Mouse (Mus musculus) midbrain, embryonic 14.5 days (tissue): ENCODE measurements at regions not wholly inside any gene's neighbourhood (a gene's known extent, or its start where the extent isn't known, plus 50 kb on each side); places are given as distances from the start of the nearest gene placed in this dataset.

Experiments
- ATAC-seq: fragments of 200-750 bp; cut with Nextera tagmentation; 2 replicates; pipeline ENCODE4 v1.8.0; 2017; ENCODE audit warnings: moderate number of reproducible peaks, moderate library complexity; ENCODE audit not compliant: low FRiP score, low TSS enrichment
- DNase-seq: peaks from one replicate; pipeline ENCODE4 v3.0.0-alpha.2; 2015
- H3K27ac ChIP-seq: fragments of 300-500 bp; sonication (generic); replicated peaks from 2 replicates; pipeline ENCODE4 v1.5.1; 2014; ENCODE audit warnings: mild to moderate bottlenecking, low read depth, low read length, moderate library complexity
- H3K27me3 ChIP-seq: fragments of 300-500 bp; sonication (generic); 2 replicates; pipeline ENCODE4 v1.6.1; 2014; ENCODE audit warnings: low read length, control low read depth, mixed read lengths; ENCODE audit not compliant: control insufficient read depth, insufficient read depth
- H3K36me3 ChIP-seq: fragments of 300-500 bp; sonication (generic); 2 replicates; pipeline ENCODE4 v1.6.1; 2014; ENCODE audit warnings: low read length, control low read depth; ENCODE audit not compliant: control insufficient read depth, insufficient read depth
- H3K4me1 ChIP-seq: fragments of 300-500 bp; sonication (generic); 2 replicates; pipeline ENCODE4 v1.6.1; 2014; ENCODE audit warnings: mild to moderate bottlenecking, antibody characterized with exemption, low read length, control low read depth; ENCODE audit not compliant: control insufficient read depth, insufficient read depth
- H3K4me2 ChIP-seq: fragments of 300-500 bp; sonication (generic); 2 replicates; pipeline ENCODE4 v1.6.1; 2014; ENCODE audit warnings: mild to moderate bottlenecking, low read length, moderate library complexity
- H3K4me3 ChIP-seq: fragments of 300-500 bp; sonication (generic); replicated peaks from 2 replicates; pipeline ENCODE4 v1.5.1; 2014; ENCODE audit warnings: low read depth, low read length
- H3K9ac ChIP-seq: fragments of 300-500 bp; sonication (generic); replicated peaks from 2 replicates; pipeline ENCODE4 v1.6.1; 2014; ENCODE audit warnings: mild to moderate bottlenecking, low read length, moderate library complexity
- H3K9me3 ChIP-seq: fragments of 300-500 bp; sonication (generic); 2 replicates; pipeline ENCODE4 v1.6.1; 2016; ENCODE audit warnings: low read length, control low read depth, mixed read lengths; ENCODE audit not compliant: control insufficient read depth
- WGBS: fragments of 180-500 bp; shearing (Covaris S2); extraction: QIAGEN DNeasy Blood & Tissue Kit; methylation state at CpG from one replicate; pipeline ENCODE4 v1.1.7; 2014; 5-methylcytosine and 5-hydroxymethylcytosine counted together

- DNase-seq = no peak
- no peaks in the 10 kb centered on the region for H3K36me3 ChIP-seq
Observed at GRCm38 (mm10) chr4:51686651-51687050, 470.2 kb downstream of the Cylc2 start.

More at GRCm38 (mm10) chr4:51686651-51687050, 470.2 kb downstream of the Cylc2 start:
- ATAC-seq = no peak
- H3K4me2 ChIP-seq = no peak overlapping the region
- no peak overlapping the region for H3K27ac ChIP-seq
- no peak overlapping the region for H3K4me3 ChIP-seq
- no peaks in the 10 kb centered on the region for H3K27me3 ChIP-seq
- no peaks in the 10 kb centered on the region for H3K4me1 ChIP-seq
- no peak overlapping the region for H3K9ac ChIP-seq
- 72% methylated on average over 3 of the region's 3 CpGs for WGBS
- H3K9me3 ChIP-seq = no peaks in the 10 kb centered on the region
